Mouse (Mus musculus): ENCODE results near the gene Saa2.

Gene Saa2

GRCm38 (mm10) chr7:46764672-46765071 is 13.1 kb downstream of the Saa2 start:
- no peak for DNase-seq

- DNase-seq = no peak
Observed at GRCm38 (mm10) chr7:46767371-46767770, 15.8 kb downstream of the Saa2 start.

- DNase-seq = no peak
Observed at GRCm38 (mm10) chr7:46768451-46768850, 16.9 kb downstream of the Saa2 start.

- DNase-seq = peak; percentile 31
Observed at GRCm38 (mm10) chr7:46770706-46771105, 19.1 kb downstream of the Saa2 start.

GRCm38 (mm10) chr7:46789177-46789849 is 37.7 kb downstream of the Saa2 start:
- no peak for DNase-seq

- no peak for DNase-seq
Observed at GRCm38 (mm10) chr7:46793871-46794270, 42.3 kb downstream of the Saa2 start.

- DNase-seq = peak; percentile 98
Observed at GRCm38 (mm10) chr7:46795287-46796205, 44.0 kb downstream of the Saa2 start, which contains the start of the genes Hps5 and Gtf2h1. Gene Hps5, minus strand, starts transcription at chr7:46796064. Gene Gtf2h1, plus strand, starts transcription at chr7:46796103.

GRCm38 (mm10) chr7:46796206-46796679 is 44.7 kb downstream of the Saa2 start:
- DNase-seq = no peak

- no peak for DNase-seq
Observed at GRCm38 (mm10) chr7:46796779-46797178, 45.2 kb downstream of the Saa2 start.

Data from right cerebral cortex, postnatal 14 days (tissue).